Mouse (Mus musculus) frontal cortex, postnatal 10 days (tissue): ENCODE results near the gene Mad2l1bp.
A peak's percentile ranks its signal among the peaks of the same experiment; 100 is the strongest.

Experiments
- DNase-seq, 2 experiments: peaks; one replicate each; pipeline ENCODE4 v3.0.0; 2022; ENCODE audit warnings: low spot score in 2 of 2, mixed read lengths in 1 of 2

The Mad2l1bp gene

GRCm38 (mm10) chr17:46152847-46153782 lies at the start of gene Mad2l1bp:
Gene Mad2l1bp (minus strand): TSS chr17:46153553.
- DNase-seq, result peak; percentile 82 to 84

DNA sequence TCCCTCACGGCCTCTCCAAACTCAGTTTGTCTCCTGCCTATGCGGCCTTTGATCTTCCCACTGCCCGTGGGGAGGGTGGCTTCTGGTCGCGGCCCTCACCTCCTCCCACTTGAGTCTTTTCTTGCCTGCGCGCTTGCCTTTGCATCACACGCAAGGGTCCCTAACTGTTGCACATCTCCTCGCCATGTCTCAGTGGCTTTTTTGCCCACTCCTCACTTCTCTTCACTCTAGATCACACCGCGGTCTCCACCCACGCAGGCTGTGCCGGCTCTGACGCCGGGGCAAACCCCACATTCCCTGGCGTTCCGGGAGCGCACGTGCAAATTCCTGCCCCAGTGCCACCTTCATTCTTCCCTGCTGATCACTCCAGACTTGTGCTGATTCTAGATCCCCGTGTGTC lies 49.7 kb upstream of the Mad2l1bp start:
- DNase-seq, result peak in 1 of 2 experiments; percentile 18

DNA sequence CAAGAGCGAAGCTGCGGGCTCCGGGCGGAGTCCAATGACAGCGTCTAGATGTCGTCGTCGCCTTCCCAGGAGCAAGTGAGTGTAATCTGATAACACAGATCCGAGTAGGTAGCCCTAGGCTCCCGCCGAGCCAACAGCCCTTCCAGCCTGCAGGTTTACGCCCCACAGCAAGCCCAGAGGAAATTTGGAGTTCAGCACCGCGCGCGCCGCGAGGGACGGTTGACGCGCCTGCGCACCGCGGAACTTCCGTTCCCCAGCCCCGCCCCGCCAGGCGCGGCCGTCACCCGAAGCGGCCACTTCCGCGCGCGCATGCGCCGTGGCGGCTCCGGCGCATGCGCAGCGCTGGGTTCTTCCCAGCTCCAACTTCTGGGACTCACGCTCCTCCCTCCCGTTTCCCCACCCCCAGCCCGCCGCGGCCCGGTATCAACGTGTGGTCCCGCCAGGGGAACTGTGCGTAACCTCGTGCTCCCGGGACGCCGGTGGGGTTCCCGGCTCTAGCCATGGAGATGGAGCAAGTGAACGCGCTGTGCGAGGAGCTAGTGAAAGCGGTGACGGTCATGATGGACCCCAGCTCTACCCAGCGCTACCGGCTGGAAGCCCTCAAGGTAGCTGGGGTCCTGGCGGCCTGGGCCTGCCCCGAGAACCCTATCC lies 49.2 kb upstream of the Mad2l1bp start, which contains the start of the genes Polh and Xpo5:
TSS of gene Polh (minus strand) at position 225 of the 651 bp plus-strand sequence.
TSS of gene Xpo5 (plus strand) at position 362 of the 651 bp plus-strand sequence.
- peak; percentile 88 to 89 for DNase-seq

- no peak for DNase-seq
Observed at GRCm38 (mm10) chr17:46201151-46201550, 47.8 kb upstream of the Mad2l1bp start.

DNA sequence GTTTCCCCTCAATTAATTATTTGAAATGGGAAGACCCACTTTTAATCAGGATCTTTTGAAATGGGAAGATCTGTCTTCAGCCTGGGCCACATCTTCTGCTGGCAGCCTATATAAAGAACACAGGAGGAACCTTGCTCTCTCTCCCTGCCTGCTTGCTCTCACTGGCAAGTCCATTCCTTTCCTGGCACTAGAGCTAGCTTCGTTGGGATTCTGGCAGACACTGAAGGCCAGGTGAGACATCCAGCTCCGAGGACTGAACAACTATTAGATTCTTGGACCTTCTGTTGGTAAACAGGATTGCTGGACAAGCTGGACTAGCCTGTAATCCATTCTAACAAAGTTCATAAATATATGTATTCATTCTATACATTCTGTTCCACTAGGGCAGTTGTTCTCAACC lies 35.5 kb upstream of the Mad2l1bp start:
- no peak for DNase-seq

- no peak for DNase-seq
Observed at GRCm38 (mm10) chr17:46182273-46182672, 28.9 kb upstream of the Mad2l1bp start.

- DNase-seq, result no peak
Observed at GRCm38 (mm10) chr17:46170538-46170937, 17.2 kb upstream of the Mad2l1bp start.

DNA sequence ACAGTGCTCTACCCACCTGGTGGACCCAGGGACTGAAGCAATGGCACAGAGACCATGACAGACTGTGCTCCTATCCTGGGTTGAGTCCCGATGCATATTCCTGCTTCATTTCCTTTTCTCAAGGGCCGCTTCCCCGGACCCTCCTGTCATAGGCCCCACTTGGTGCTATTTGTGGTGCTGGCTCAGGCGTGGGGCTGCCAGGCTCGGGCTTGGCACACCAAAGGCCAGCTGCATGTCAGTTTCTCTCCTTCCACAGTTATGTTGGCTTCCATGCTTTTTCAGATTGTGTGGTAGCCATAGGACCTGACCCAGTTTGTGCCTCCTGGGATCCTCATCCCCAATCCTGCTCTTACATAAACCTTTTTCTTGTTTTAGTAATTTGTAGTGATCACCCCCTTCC lies 15.4 kb upstream of the Mad2l1bp start:
- DNase-seq, result no peak

DNA sequence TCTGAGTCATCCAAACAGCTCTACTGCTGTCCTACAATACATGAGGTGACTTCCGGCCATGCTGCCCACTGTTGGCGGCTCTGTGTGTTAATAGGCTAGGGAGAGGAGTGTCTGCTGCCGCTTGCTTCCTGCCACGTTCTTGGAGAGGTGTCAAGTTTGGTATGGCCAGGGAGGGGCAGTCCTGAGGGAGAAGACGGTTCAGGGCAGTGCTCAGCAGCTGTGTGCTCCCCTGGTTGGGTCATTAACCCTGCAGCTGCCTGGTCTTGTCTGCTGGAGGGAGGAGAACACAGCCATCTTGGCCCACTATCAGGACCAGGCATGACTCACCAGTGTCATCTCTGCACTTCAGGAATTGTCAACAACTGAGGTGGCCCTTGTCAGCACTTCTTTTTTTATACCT lies 15.0 kb upstream of the Mad2l1bp start:
- no peak for DNase-seq

DNA sequence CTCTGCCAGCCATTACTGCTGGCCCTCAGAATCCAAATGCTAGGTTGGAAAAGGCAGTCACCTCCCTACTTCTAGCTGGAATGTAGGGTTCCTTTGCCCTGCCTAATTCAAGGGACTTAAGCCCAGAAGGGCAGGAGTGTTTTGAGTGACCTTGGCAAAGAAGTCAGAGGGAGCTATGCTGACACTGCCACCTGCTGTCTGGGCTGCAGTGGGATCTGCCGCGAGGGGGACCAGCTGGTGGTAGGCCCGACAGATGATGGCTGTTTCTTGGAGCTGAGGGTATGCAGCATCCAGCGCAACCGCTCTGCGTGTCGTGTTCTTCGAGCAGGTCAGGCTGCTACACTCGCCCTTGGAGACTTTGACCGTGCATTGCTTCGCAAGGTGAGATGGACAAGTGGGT lies 13.7 kb upstream of the Mad2l1bp start:
- no peak for DNase-seq

DNA sequence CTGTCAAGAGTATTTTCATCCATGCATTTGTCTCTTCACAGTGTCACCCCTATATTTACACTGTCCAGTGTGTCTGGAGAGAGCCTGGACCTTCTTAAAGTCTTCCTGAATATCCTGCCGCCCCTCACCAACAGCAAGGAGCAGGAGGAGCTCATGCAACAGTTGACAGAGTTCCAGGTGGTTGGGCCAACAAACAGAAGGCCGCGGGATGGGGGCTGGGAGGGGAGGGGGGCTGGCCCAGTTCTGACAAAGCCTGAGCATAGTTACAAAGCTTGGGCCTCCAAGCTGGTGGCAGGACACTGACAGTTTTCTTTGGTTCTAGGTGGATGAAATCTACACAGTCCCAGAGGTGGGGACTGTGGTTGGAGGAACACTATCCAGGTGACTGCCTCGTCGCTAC lies 12.9 kb upstream of the Mad2l1bp start:
- DNase-seq, result no peak

DNA sequence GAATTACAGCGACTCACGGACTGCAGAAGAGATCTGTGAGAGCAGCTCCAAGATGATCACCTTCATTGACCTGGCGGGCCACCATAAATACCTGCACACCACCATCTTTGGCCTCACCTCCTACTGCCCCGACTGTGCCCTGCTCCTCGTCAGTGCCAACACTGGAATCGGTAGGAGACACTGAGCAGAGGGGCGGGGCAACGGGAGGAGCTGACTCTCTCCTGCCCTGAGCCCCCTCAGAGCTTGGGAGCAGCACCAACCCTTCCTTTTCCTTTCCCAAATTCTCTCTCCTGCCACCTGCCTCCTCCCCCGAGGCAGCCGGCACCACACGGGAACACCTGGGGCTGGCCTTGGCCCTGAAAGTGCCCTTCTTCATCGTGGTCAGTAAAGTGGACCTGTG lies 12.1 kb upstream of the Mad2l1bp start:
- no peak for DNase-seq

GRCm38 (mm10) chr17:46164791-46165190 lies 11.4 kb upstream of the Mad2l1bp start:
- DNase-seq, result no peak

- no peak for DNase-seq
Observed at GRCm38 (mm10) chr17:46164301-46164700, 10.9 kb upstream of the Mad2l1bp start.

DNA sequence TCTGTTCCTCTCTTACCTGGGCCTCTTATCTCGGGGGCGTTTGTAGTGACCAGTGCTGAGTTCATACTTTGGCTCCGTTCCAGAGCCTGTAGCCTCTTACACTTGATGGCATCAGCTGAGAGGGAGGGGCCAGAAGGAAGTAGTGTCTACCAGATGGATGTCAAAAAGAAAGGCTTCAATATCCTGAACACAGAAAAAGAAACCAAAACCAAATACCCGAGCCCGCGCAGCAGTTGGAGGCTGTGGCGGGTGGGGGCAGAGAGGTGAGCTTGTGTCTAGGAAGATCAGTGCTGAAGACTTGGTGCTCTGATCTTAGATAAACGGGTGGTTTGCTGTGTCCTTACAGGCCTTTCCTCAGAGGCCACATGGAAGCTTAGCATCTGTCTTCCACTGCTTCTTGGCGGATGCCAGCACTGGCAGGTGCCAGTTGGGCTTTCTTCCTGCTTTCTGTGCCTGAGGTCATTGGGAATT lies 9.6 kb upstream of the Mad2l1bp start:
- no peak for DNase-seq

GRCm38 (mm10) chr17:46162551-46162950 lies 9.2 kb upstream of the Mad2l1bp start:
- DNase-seq, result no peak

DNA sequence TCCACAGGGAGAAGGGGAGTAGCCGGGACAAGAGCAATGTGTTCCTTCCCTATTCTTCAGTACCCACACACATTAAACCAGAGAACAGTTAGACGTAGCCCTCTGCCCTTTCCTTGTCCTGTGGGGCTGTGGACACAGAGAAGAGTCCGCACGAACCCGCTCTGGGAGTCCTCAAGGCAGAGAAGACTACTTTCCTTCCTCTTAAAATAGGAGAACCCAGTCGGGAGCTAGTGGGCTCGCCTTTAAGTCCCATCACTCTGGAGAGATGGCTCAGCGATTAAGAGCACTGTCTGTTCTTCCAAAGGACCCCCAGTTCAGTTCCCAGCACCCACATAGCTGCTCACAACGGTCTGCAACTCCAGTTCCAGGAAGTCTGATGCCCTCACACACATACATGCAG lies 8.4 kb upstream of the Mad2l1bp start:
- DNase-seq, result no peak

- no peak for DNase-seq
Observed at GRCm38 (mm10) chr17:46161179-46161578, 7.8 kb upstream of the Mad2l1bp start.

DNA sequence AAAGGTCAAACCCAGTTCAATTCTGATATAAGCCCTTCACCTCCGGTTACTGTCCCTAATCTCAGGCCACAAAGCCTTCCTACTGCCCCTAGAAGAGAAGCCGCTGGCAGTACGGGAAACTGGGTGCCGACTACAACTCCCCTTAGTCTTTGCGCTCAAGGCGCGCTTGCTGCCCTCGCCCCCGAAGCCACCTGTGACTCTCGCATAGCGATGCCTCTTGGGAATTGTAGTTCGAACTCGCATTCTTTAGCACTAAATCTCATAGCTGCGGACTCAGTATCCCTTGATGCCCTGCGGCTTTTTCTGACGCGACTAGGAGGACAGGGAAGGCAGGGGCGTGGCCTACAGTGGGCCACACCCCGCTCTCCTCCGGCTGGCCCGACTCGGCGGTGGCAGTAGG lies 7.3 kb upstream of the Mad2l1bp start, which contains the start of gene Gtpbp2:
TSS of gene Gtpbp2 (plus strand) at position 347 of the 400 bp plus-strand sequence.
- peak; percentile 96 to 97 for DNase-seq

- DNase-seq, result peak; percentile 76 to 82
Observed at GRCm38 (mm10) chr17:46160090-46160662, 6.8 kb upstream of the Mad2l1bp start.

DNA sequence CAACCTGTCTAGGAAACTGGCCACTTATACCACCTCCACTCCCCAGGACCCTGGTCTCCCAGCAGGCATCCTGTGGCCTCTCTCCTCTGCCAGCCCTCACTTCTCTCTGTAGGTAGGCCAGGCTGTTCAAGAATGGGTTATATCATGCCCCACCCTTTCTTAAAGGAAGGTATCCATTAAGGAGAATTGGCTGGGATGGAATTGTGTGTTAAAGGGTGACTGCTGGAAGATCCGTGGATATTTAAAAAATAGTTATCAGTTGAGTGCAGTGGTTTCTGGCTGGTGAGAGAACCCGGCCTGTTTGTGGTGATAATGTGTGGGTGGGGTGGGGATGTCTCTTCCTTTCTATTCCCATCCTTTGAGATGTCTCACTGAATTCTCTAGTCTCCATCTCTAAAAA lies 5.9 kb upstream of the Mad2l1bp start:
- no peak for DNase-seq

GRCm38 (mm10) chr17:46157131-46157530 lies 3.8 kb upstream of the Mad2l1bp start:
- no peak for DNase-seq
